28 mouse cellular contexts compared by ENCODE assay signal in genomic region chr15:96966326-96966725, GRCm38 (mm10).
"Had no signal": no experiment of that assay in that cellular context is flagged by ENCODE, and none has a peak within 500 bp of the region (broad histone marks: within the 10 kb centered on the region; RNA-seq: fewer than 3 reads in every experiment).

No protein-coding gene starts in this region.

- H3K27me3 ChIP-seq: limb, embryonic 12.5 days; limb, embryonic 13.5 days; limb, embryonic 15.5 days; liver, embryonic 12.5 days; liver, embryonic 13.5 days; liver, embryonic 15.5 days; lung, embryonic 15.5 days; megakaryocyte, embryonic 14.5 days; midbrain, embryonic 12.5 days; midbrain, embryonic 13.5 days; midbrain, embryonic 15.5 days; neural tube, embryonic 12.5 days had no signal

- H3K4me3 ChIP-seq: limb, embryonic 10.5 days; limb, embryonic 12.5 days; limb, embryonic 13.5 days; limb, embryonic 15.5 days; liver, embryonic 12.5 days; liver, embryonic 13.5 days; liver, embryonic 15.5 days; lung, embryonic 15.5 days; megakaryocyte, embryonic 14.5 days; midbrain, embryonic 10.5 days; midbrain, embryonic 12.5 days; midbrain, embryonic 13.5 days; midbrain, embryonic 15.5 days; myocyte; neural tube, embryonic 12.5 days had no signal

- H3K9me3 ChIP-seq: limb, embryonic 10.5 days; limb, embryonic 12.5 days; limb, embryonic 13.5 days; limb, embryonic 15.5 days; liver, embryonic 12.5 days; liver, embryonic 13.5 days; liver, embryonic 15.5 days; lung, embryonic 15.5 days; midbrain, embryonic 10.5 days; midbrain, embryonic 12.5 days; midbrain, embryonic 13.5 days; midbrain, embryonic 15.5 days; neural tube, embryonic 12.5 days had no signal

- DNase-seq: left cerebral cortex, postnatal 4 days; liver; liver, embryonic 13.5 days; liver, postnatal 0 days; lung, adult 18-20 months; lung, adult 2 months; lung, embryonic 14.5 days; lung, postnatal 10 days; lung, postnatal 14 days; lung, postnatal 36 days; lung, postnatal 4 days; midbrain, embryonic 14.5 days had no signal

- H3K36me3 ChIP-seq: limb, embryonic 10.5 days; limb, embryonic 12.5 days; limb, embryonic 13.5 days; limb, embryonic 15.5 days; liver, embryonic 12.5 days; liver, embryonic 13.5 days; liver, embryonic 15.5 days; lung, embryonic 15.5 days; midbrain, embryonic 10.5 days; midbrain, embryonic 12.5 days; midbrain, embryonic 13.5 days; midbrain, embryonic 15.5 days; neural tube, embryonic 12.5 days had no signal

- H3K4me1 ChIP-seq: liver, embryonic 13.5 days; liver, embryonic 15.5 days; megakaryocyte, embryonic 14.5 days; midbrain, embryonic 10.5 days; midbrain, embryonic 12.5 days; midbrain, embryonic 13.5 days; neural tube, embryonic 12.5 days had no signal

- H3K27ac ChIP-seq: limb, embryonic 10.5 days; limb, embryonic 12.5 days; limb, embryonic 13.5 days; limb, embryonic 15.5 days; liver, embryonic 12.5 days; liver, embryonic 13.5 days; liver, embryonic 14.5 days; liver, embryonic 15.5 days; lung, embryonic 15.5 days; macrophage; midbrain, embryonic 10.5 days; midbrain, embryonic 12.5 days; midbrain, embryonic 13.5 days; midbrain, embryonic 15.5 days; neural tube, embryonic 12.5 days had no signal
